Mouse (Mus musculus): Measurements from ENCODE around the gene Tet3.
A peak's percentile ranks its signal among the peaks of the same experiment; 100 is the strongest.

The Tet3 gene

DNA sequence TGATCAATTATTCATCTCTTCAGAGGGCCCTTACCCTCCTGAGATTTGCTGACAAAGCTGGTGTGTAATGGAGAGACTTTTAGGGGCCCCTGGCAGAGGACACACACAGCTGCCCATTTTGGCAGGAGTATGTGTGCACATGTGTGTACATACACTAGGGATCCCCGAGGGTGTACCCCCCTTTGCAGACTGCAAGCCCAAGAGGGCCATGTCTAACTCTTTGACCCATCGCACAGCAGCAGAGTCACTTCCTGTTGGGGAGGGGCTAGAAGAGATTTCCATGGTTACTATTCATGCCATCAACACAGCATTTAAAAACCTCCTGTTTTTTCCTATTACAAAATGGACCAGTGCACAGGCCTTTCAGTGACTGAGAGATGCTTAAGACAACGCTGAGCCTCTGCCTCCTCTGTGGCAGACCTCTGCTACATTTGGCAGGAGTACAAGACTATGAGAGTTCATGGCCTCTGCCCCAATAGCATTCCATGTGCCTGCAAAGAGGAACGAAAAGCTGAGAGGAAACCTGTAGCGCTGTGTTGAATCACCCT is 46.0 kb downstream of the Tet3 start:
- peak; percentile 80 for DNase-seq

DNA sequence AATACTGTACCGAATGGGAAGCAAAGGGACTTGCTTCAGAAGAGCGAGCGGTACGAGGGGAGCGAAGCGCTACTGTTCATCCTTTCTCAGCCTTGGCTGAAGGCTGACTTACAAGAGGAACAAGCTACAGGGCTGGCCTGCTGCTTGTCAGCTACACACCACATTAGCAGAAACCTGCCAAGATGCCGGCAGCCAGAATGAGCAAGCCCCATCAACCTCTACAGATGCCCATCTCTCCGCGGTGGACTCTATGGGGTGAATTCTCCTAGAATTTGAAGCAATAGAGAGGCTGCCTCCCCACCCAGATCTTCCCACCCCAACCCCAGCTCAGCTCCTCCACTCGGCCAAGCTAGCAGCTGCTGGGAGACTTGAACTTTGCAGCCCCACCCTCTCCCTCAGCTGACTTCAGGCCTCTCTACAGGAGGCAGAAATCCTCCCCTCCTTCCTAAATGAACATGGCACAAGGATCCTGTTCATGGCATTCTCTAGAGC is 46.5 kb downstream of the Tet3 start:
- no peak for DNase-seq

DNA sequence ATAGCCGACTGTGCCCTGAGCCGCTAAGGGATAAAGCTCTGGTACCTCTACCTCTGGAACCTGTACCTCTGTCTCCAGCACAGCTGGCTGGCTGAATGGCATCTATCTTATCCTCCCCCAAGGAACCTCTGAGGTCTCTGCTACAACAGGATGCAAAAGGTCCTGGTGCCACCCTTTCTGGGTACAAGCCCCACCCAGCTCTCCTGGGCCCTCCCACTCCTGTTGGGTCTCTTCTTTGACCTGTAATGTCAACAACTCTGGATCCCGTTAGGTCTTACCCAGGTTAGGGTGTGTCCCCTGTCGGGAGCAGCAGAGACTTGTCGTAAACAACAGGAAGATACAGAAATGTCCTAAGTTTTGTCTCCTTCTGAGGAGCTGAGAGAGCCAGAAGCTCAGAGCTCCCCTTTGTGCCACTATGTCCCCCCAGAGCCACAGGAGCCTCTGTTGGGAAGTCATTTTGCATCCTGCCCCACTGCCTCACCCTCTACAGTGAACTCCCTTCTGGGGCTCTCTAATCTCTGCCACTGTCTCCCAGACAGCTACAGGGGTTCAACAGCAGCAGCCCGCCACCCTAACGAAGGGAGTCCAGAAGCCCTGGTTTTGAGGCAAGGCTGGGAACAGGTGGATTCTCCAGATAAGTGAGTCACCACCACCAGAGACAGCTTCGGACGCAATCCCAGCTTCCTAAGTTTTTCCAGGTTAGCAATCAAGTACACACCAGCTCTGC is 47.1 kb downstream of the Tet3 start:
- DNase-seq: no peak

DNA sequence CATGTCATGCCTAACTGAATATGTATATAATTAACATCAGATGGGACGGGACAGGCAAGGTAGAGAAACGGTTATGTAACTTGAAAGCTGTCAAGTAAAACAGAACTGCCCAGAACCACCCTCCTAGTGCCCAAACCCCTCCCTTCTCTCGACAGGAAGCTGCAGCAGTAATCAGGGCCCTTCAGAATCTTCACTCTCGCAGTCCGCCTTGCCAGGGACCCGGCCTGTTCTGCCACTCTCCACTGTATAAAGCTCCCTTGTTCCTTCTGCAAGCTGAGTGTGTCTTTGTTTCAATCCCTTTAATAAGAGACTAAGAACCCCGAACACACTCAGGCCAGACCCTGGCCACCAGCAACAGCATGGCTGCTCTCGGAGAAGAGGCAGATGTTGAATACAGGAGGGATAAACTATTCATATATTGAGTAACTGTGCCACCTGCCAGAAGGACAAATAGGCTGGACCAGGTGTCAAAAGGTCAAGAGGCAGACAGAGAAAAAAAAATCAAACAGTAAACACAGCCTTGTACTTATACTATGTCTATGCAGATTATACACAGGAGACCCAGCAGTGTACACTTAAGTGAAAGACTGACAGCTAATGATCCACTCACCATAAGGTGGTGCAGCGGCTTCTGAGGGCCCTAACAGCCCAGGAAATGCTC is 48.7 kb downstream of the Tet3 start:
- DNase-seq: peak; percentile 29

DNA sequence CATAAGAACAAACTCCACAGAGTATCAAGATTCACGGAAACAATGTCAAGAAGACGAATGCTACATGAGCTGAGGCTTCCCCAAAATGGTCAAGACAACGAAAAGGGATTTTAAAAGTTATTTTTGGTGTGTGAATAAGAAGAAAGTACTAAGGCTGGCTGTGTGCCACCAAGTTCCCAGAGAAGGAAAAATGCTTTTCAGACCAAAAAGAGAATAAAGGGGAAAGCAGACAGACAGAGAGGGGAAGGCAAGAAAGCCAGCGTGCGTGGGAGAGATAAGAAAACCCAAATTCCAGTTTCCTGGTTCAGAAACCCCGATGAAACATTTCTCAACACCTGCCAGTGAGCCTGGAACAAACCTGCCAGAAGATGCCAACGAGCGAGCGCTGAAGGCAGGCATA is 50.4 kb downstream of the Tet3 start:
- no peak for DNase-seq

DNA sequence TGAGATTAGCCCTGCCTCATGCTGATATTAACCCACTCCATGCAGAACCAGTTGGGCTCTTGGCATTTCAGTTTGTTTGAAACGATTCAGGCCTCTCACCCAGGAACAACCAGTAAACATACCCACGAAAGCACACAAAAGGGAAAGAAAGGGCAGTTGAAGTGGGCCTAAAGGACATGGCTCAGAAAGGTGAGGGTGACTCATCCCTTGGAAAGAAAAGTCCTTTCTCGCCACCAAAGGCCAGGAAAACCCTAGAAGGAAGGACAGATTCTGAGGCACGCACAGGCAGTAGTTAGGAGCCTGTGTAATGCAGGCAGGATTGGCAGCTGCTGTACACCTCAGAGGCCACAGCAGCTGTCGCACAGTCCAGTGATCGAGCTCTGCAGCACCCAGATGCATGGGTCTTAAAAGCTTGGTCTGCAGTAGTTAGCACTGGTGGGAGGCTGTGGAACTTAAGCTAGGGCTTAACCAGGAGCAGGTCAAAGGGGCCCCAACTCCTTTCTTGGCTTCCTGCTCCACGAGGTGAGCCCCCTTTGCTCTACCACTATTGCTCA is 53.3 kb downstream of the Tet3 start:
- DNase-seq: no peak

DNA sequence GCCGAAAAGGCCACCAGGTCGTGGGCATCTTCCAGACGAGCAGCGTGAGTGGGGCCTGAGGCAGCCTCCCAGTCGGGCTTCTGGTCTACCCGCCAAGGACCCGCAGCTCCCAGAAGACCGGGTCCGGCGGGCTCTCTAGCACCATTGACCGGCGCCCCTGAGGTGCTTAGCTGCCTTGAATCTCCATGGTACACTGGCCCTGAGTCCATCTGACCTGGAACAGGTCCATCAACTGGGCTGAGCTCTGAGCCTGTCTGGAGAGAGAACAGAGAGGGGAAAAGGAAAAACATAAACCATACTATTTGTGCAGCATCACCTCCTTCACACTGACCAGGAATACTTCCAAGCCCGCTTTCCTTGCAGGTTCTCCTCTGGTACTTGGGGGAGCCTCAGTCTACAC is 54.3 kb downstream of the Tet3 start:
- DNase-seq: no peak

DNA sequence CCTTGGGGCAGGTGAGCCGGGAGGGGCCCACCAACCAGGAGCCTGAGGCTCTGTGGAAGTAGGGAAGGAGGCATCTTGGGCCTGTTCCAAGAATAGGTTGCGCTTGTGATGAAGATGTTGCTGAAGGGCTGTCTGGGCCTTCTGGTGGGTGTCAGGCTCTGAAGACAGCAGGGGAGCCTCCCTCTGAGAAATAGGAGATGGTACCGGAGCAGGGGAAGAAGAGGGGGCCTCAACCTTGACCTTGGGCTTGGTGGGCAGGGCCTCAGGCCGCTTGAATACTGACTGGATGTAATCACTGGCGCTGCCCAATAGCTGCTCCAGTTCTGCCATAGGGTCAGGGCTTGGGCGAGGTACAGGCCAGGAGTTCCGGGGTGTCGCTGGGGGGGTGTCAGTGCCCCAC is 55.4 kb downstream of the Tet3 start:
- no peak for DNase-seq

DNA sequence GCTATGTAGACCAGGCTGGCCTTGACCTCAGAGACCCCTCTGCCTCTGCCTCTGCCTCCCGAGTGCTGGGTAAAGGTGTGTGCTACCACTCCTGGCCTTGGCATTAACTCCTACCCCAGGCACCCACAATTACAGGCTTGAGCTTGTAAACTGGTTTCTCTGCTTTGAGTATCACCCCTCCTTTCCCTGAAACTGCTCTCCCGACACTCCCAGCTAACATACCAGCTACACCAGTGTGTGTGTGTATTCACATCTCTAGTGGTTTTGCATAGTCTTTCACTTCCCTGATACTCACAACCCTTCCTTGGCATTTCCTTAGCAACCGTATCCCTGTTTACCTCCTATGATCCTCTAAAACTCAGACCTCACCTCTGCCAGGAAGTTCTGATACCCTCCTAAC is 59.1 kb downstream of the Tet3 start:
- no peak for DNase-seq

DNA sequence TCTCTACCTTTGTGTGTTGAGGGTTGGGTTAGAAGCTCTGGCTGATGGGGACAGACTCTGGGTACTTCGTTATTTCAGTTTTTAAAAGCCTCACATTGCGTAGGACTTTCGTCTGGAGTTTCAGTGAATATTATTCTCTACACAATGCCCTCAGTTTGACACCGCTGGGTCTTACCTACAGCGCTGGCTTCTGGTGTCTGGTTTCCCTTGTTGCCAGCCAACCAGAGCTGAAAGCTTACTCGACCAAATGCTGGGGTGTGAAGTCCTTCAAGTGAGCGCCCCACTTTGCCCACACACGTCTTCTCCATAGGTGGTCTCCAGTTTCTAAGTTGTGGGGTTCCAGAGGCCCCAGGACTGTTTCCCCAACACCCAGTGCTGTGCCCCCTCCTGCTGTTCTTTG is 61.2 kb downstream of the Tet3 start:
- no peak for DNase-seq

DNA sequence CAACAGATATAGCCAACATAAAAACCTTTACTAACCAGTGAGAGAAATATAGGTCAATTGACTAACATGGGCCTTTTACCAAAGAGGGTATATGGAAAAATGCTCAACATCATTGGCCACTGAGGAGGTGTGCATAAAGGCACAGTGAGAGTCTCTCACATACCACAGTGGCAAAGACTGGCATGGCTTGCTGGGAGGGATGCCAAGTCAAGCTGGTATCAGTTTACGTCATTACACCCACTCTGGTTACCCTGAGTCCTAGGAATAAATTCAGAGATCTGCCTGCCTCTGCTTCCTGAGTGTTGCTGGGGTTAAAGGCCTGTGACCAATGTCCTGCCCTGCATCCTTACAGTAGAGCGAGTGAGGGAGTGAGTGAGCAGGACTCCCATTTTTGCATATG is 62.2 kb downstream of the Tet3 start:
- DNase-seq: no peak

DNA sequence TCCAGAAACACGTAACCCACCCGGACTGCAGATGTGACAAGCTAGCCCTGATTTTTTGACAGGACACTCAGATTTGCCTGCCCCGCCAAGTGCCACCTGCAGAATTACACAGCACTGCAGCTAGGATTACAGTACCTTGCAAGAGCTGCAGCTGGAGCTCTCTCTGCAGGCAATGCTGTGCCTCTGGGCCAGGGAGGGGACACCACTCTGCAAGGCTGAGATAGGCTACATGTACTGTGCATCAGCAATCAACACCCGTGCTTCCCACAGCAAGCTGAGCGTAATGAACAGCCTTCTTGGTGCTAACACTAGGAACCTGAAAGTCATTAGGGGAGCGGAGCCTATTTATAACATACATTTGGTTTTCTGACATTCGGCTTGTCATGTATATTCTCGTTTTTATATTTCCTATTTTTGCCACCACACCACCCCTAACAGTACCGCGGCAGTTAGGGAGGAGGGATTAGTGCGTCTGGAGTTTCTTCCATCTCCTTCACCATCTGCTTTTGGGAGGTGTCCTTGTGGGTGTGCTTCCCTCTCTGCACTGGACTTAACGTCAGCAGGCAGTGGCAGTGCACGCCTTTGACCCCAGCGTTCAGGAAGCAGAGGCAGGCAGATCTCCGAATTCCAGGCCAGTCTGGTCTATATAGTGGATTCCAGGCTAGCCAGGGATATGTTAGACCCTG is 63.2 kb downstream of the Tet3 start:
- DNase-seq: no peak

DNA sequence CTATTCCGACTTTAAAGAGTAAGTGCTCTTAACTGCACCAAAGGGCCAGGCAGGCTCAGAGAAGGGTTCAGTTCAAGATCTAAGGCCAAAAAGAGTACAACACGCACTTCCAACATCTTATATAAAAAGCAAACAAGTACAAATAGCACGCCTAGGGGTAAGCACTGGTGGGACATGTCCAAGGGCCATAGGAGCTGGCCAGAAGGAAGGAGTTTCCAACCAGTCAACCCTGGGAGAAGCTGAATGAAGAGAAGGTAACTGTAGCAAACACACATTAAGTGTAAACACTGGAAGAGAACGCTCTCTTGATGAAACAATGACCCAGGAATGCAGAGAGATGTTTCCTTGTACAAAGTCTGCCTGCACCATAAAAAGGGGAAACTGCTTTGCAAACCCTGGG is 64.8 kb downstream of the Tet3 start:
- DNase-seq: no peak

DNA sequence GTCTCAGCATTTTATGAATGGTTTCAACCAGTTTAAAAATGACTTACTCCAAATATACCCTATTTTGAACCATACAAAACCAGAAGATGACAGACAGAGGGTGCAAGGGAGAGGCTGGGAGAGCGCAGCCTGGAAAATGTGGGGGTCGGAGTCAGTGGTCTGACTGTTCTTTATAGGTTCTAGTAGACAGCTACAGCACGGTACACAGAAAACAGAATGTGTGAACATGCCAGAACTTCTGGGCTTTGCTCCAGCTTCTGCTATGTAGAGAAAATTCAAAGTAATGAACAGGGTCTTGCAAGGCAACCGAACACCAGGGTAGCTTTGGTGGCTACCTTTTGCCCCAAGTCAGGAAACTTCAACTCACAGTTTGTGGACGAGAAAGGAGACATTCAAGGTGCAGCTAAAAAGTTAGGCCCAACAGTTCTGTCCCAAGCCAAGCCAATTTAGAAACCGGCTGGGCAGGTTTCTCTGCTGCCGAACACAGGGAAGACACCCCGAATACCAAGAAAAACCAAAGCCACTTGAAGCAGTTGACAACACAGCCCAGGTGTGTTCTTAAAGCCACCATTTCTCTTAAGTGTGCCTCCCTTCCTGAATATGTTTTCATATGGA is 66.6 kb downstream of the Tet3 start:
- peak; percentile 37 for DNase-seq

DNA sequence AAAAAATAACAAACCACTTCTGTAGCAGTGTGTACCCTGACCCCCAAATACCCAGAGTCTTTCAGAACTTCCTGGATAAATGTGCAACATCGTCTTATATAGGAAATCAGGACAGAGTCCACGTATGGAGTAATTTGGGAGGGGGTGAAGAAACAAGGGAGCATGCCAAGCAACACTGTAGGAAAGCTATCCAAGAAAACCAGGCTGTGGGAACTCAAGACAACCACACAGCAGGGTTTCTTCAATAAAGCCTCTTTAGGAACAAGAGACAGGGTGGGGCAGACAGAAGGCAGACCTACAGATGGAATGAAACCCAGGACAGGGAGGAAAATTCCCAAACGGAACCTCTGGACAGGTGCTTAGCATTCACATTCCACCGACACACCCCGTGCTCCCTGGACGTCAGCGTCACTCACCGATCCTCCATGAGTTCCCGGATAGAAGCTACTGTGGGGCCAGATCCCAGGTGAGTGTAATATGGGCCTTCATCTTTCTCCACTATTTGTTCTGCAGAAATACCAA is 73.3 kb downstream of the Tet3 start:
- no peak for DNase-seq

DNA sequence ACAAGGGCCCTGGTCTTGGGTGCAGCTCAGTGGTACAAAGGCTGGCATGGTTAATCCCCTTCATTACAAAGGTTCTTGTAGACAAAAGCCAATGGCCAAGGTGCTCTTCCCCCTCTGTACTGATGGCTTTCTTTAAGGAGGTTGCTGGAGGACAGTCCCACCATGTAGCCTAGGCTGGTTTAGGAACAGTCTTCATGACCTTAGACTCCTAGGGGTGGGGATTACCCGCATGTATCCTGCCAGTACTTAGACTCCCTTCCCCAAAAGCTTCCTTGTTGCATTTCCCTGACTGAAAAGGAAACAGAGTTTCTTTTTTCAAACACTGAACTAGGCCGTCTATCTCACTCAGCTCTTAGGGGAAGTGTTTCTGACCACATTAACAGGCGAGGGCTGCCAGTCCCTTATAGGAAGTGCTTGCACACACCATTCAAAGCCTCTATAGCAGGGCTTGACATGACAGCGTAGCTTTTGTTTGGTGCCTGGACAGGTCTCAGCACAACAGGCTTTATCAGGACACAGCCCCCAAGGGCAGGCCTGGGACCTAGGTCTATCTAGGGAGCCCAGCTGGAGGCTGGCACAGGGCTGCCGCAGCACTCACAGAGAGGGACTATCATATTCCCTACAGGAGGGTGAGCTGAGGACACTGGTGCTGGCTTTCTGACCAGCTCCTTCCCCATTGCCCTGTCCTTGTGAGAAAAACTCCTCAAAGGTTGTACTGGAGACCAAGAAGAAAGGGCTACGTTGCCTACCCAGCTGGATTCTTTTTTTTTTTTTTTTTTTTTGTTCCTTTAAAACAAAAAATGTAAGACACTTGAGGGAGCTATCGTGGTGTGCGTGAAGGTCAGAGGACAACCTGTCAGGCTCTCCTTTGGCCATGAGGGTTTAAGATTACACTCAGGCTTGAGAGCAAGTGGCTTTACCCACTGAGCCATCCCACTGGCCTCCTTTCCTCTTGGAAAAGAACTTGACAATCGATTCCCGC is 77.1 kb downstream of the Tet3 start:
- no peak for DNase-seq

DNA sequence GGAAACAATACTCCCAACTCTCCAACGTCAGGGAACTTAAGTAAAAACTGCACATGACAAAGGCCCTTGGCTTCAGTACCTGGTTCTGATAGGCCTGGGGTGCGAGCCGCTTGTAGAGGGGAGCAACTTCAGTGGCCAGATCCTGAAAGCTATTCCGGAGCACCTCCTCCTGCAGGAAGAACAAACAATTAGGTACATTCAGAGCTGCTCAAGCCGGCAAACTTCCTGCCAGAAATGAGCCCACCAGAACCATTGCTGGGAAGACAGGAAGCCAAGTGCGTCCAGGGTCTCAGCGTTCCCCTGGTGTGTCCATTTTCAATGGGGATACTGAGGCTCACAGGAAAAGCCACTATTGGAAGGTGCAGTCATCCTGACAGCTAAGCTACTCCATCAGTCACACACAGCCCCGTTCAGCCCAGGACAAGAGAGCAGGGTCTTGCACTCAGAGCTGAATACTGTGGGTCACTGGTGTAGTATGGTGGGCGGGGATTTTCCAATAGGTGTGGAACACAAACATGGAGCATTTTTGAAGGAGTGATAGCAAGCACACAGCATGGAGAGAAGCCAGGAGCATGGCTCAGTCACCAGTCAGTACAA is 85.1 kb downstream of the Tet3 start:
- no peak for DNase-seq

DNA sequence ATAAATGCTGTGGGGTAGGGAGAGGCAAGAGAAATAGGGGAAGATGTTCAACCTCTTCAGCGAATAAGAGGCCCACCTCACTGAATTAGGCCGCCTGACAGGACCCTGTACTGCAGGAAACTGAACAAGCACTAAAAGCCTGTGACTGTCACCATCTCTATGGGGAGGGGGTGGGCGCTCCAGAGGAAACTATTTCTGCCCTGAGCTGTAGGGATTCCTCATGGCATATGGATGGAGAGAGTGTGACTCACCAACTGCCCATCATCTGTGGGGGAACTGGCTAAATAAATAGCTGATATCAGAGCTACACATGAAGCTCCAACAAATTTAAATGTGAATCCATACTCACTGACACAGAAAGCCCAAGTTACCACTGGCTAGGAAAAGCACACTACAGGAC is 87.5 kb downstream of the Tet3 start:
- DNase-seq: no peak

DNA sequence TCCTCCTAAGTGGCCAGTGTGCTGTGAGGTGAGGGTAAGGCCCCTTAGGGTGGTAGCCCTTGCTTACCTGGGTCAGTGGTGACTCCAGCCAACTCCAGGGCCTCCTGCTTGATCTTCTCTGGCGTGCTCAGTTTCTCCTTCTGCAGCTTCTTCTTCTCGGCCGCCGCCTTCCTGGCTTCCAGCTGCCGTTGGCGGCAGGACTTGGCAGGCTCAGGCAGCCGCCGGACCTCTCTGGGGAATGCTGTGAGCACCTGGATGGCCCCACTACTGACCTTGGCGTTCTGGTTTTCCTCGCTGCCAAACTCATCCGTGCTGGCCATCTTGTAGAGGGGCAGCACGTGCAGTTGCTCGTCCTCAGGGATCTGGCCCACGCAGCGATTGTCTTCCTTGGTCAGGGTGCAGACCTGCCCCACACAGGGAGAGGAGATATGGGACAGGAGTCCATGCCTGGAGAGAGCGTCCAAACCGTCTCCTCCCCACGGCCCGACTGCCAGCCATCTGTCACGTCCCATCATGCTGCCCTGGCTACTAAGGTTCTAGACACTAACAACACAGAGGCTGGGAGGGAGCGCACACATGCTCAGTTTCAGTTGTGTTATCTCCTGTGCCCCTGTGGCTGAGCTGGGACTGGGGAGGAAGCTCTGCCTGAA is 88.4 kb downstream of the Tet3 start:
- DNase-seq: no peak

DNA sequence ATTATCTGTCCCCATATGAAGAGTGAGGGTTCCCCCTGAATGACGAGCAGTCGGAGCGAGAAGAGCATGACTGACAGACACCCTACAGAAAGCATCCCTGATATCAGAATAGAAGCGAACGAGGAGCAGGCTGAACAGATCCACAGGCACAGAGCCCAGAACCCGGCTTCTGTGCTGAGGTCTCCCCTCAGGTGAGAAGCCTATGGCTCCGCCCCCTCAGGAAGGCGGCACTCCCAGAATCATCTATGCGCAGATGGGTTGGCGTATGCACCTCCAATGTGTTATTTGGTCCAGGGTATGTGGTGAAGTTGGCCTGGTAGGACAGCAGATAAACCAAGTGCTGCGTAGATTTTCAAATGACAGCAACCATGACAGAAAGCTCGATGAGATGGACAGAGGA is 95.8 kb downstream of the Tet3 start:
- no peak for DNase-seq

Data from kidney, adult 9 months (tissue).